Mouse (Mus musculus) embryonic facial prominence, embryonic 14.5 days (tissue): ENCODE data around the gene Ntf3. TPM values are rescaled to one million over a fixed set of nuclear protein-coding genes. Genes with fewer than 3 reads are reported as not detected.

Experiments
- ATAC-seq: fragments of 200-750 bp; cut with Nextera tagmentation; 2 replicates; pipeline ENCODE4 v1.8.0; 2017; ENCODE audit warnings: low read depth, moderate number of reproducible peaks, moderate TSS enrichment
- DNase-seq: peaks from one replicate; pipeline ENCODE4 v3.0.0-alpha.2; 2015; ENCODE audit warnings: low spot score
- H3K27ac ChIP-seq: fragments of 300-500 bp; sonication (generic); replicated peaks from 2 replicates; pipeline ENCODE4 v1.5.1; 2014; ENCODE audit warnings: low read depth, mild to moderate bottlenecking, low read length, moderate library complexity
- H3K27me3 ChIP-seq: fragments of 300-500 bp; sonication (generic); replicated peaks from 2 replicates; pipeline ENCODE4 v1.6.1; 2014; ENCODE audit warnings: low read length; ENCODE audit not compliant: control insufficient read depth, insufficient read depth
- H3K36me3 ChIP-seq: fragments of 300-500 bp; sonication (generic); 2 replicates; pipeline ENCODE4 v1.6.1; 2014; ENCODE audit warnings: low read length, mixed read lengths; ENCODE audit not compliant: control insufficient read depth, insufficient read depth
- H3K4me1 ChIP-seq: fragments of 300-500 bp; sonication (generic); 2 replicates; pipeline ENCODE4 v1.6.1; 2014; ENCODE audit warnings: antibody characterized with exemption, low read length; ENCODE audit not compliant: control insufficient read depth, insufficient read depth
- H3K4me2 ChIP-seq: fragments of 300-500 bp; sonication (generic); 2 replicates; pipeline ENCODE4 v1.6.1; 2014; ENCODE audit warnings: low read depth, mild to moderate bottlenecking, low read length, moderate library complexity, mixed read lengths
- H3K4me3 ChIP-seq: fragments of 300-500 bp; sonication (generic); 2 replicates; pipeline ENCODE4 v1.5.1; 2014; ENCODE audit warnings: low read depth, mild to moderate bottlenecking, low read length
- H3K9ac ChIP-seq: fragments of 300-500 bp; sonication (generic); 2 replicates; pipeline ENCODE4 v1.6.1; 2014; ENCODE audit warnings: low read depth, mild to moderate bottlenecking, low read length, moderate library complexity, mixed read lengths
- H3K9me3 ChIP-seq: fragments of 300-500 bp; sonication (generic); 2 replicates; pipeline ENCODE4 v1.6.1; 2016; ENCODE audit warnings: low read length; ENCODE audit not compliant: control insufficient read depth
- WGBS: fragments of 180-500 bp; shearing (Covaris S2); extraction: QIAGEN DNeasy Blood & Tissue Kit; methylation state at CpG from one replicate; pipeline ENCODE4 v1.1.7; 2014; 5-methylcytosine and 5-hydroxymethylcytosine counted together
- polyA plus RNA-seq: library from polyadenylated mRNA; unstranded; fragments of >200 nt; fragmentation: Nextera tagmentation; extraction: Ambion mirVana; gene quantifications from 2 replicates; pipeline ENCODE4 v1.2.1, GENCODE M21; 2014

Ntf3 gene
- polyA plus RNA-seq, 1 experiment from 2014 or later, result 10.9 TPM

DNA sequence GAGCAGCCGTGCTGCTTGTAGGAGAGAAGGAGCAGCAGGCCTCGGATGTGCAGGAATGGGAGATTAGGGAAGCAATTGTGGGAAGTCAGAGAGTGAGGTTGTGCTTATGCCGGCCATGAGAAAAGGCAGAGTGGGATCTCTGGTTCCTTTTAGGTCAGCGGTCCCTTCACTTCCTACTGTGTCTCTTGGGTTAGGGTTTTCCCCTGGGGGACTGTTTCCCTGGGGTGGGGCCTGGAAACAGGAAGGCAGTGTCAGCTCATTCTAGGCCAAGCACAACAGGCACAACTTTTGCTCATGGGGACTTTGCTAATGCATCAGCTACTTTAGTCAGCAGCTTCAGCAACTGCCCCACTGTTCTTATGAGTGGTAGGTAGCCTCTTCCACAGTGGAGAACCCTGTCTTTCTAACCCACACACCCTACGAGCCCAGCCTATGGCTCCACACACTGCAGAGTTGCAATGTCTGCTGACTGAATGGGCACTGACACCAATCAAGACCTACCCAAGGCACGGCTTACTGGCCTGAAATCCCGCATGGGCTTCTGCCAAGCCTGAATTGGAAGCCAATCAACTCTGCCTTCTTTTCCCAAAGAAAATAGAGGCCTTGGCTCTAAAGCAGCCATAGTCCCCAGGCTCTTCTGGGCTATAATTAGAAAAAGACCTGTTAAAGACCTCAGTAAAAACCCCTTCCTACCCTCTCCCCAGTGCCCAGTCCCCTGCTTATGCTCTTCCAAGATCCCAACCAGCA lies 60.5 kb downstream of the Ntf3 start:
- peaks cover 24% of the 10 kb centered on the region for H3K4me1 ChIP-seq
- H3K27me3 ChIP-seq, result no peaks in the 10 kb centered on the region
- ATAC-seq (peak; percentile 70; the same call in 1 of the 2 replicates), DNase-seq (peak; percentile 78)
- peak overlapping the region; percentile 69 for H3K27ac ChIP-seq
- no peak overlapping the region for H3K4me2 ChIP-seq
- no peak overlapping the region for H3K4me3 ChIP-seq
- H3K36me3 ChIP-seq, result no peaks in the 10 kb centered on the region
- 53% methylated on average over 7 of the region's 7 CpGs for WGBS
- H3K9ac ChIP-seq, result no peak overlapping the region
- H3K9me3 ChIP-seq, result no peaks in the 10 kb centered on the region

DNA sequence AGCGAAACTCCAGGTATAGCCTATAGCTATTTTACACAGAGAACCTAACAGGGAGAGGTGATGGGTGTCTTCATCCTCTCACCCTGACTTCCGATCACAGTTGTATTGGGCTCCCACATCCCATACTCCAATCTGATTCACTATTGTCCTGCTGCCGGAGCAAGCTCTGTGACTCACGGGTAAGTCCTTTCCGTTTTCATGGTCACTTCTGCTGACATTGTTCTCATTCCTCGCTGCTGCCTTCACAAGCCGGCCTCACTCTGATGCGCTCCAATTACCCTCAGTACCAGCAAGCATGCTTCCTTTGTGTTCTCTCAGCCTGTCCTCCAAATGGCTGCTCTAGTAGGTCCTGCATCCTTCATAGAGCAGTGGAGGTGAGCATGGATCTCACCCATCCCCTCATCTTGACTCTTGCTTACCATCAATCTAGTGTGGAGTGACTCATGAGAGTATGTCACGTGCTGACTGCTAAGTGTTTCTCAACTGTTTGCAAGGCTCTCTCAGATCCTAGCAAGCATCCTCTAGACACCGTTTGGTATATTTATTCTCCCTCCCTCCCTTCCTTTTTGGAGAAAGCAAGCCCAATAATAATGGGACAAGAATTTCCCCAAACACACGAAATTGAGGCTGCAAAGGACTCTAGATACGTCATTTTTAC lies 61.5 kb downstream of the Ntf3 start:
- 78% methylated on average over 12 of the region's 12 CpGs for WGBS
- Histone ChIP-seq H3K36me3 (peaks cover 5% of the 10 kb centered on the region; the same call in 1 of the 2 replicates), H3K4me3 (no peak overlapping the region), H3K9me3 (no peaks in the 10 kb centered on the region), H3K4me2 (no peak overlapping the region), H3K9ac (no peak overlapping the region), H3K27ac (no peak overlapping the region), H3K4me1 (peaks cover 24% of the 10 kb centered on the region), H3K27me3 (no peaks in the 10 kb centered on the region)
- ATAC-seq (no peak), DNase-seq (no peak)

DNA sequence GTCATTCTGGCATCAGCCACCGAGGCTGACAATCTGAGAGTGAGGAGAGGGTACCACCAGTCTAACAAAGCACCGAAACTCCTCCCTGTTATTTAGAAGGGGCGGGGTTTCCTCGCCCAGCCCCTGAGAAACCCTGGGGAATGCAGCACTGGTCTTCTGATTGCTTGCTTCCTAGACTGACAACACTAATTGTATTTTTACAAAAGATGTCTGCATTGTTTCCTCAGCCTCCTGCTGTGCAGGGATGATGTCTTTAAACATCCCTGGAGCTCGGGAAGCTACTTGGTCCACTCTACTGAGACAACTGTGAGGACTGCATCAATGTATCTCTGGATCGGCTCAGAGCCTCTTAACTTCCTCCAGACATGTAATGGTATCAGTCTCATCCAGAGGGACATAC lies 64.1 kb downstream of the Ntf3 start:
- H3K9me3 ChIP-seq, result no peaks in the 10 kb centered on the region
- WGBS, result 70% methylated on average over 6 of the region's 6 CpGs
- peaks cover 14% of the 10 kb centered on the region; the same call in 1 of the 2 replicates for H3K36me3 ChIP-seq
- no peaks in the 10 kb centered on the region for H3K27me3 ChIP-seq
- DNase-seq (no peak), ATAC-seq (no peak)
- H3K4me3 ChIP-seq, result no peak overlapping the region
- no peak overlapping the region for H3K9ac ChIP-seq
- H3K4me1 ChIP-seq, result peaks cover 23% of the 10 kb centered on the region
- H3K27ac ChIP-seq, result no peak overlapping the region
- no peak overlapping the region for H3K4me2 ChIP-seq

DNA sequence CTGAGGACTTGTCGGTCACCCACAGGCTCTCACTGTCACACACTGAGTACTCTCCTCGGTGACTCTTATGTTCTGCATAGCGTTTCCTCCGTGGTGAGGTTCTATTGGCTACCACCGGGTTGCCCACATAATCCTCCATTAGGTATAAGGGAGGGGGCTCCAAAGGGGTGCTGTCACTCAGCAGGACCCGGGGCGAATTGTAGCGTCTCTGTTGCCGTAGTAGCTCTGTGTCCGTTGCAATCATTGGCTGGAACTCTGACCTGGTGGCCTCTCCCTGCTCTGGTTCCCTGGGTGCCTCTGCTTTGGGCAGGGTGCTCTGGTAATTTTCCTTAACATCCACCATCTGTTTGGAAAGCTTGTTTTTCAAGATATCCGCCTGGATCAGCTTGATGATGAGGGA lies 64.7 kb downstream of the Ntf3 start:
- Histone ChIP-seq H3K4me2 (no peak overlapping the region), H3K9ac (no peak overlapping the region), H3K36me3 (peaks cover 14% of the 10 kb centered on the region; the same call in 1 of the 2 replicates), H3K4me3 (no peak overlapping the region), H3K9me3 (no peaks in the 10 kb centered on the region), H3K27me3 (no peaks in the 10 kb centered on the region), H3K4me1 (peaks cover 18% of the 10 kb centered on the region), H3K27ac (no peak overlapping the region)
- no peak for ATAC-seq
- no peak for DNase-seq
- 90% methylated on average over 11 of the region's 11 CpGs for WGBS

DNA sequence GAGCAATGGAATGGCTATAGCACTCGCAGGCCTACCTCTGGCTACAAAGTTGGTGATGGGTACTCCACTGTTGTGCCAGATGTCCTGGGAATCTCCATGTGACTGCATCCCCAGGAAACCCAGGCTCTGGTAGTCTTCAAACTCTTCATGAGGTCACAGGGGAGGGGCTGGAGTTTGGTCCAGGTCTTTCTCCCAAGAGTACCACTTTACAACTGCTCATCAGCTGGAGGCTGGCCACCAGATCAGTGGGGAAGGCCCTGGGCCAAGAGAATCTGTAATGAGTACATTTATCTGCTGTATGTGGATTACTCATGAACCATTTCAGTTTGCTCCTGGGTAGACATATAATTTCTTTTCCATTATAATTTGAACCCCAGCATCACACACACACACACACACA lies 66.1 kb downstream of the Ntf3 start:
- no peak overlapping the region for H3K9ac ChIP-seq
- H3K27me3 ChIP-seq, result no peaks in the 10 kb centered on the region
- peaks cover 17% of the 10 kb centered on the region for H3K4me1 ChIP-seq
- H3K4me2 ChIP-seq, result no peak overlapping the region
- no peak overlapping the region for H3K4me3 ChIP-seq
- no peak overlapping the region for H3K27ac ChIP-seq
- no peaks in the 10 kb centered on the region for H3K9me3 ChIP-seq
- ATAC-seq (no peak), DNase-seq (no peak)
- WGBS, result 93% methylated on average over 1 of the region's 1 CpGs
- peaks cover 14% of the 10 kb centered on the region; the same call in 1 of the 2 replicates for H3K36me3 ChIP-seq

DNA sequence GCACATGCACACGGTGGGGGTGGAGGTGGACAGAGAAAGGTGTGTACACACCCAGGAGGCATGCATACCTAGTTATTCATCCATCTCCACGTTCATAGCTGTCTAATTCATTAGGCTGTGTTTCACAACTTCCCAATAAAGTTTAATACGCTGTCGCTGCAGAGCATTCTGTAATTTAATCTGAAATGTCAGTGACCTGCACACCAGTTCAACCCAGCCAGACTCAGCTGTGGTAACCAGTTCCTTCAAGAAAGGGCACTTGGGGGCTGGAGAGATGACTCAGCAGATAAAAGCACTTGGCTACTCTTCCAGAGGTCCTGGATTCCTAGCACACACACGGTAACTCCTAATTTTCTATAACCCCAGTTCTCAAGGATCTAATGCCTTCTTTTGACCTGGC lies 69.2 kb downstream of the Ntf3 start:
- no peak for DNase-seq

DNA sequence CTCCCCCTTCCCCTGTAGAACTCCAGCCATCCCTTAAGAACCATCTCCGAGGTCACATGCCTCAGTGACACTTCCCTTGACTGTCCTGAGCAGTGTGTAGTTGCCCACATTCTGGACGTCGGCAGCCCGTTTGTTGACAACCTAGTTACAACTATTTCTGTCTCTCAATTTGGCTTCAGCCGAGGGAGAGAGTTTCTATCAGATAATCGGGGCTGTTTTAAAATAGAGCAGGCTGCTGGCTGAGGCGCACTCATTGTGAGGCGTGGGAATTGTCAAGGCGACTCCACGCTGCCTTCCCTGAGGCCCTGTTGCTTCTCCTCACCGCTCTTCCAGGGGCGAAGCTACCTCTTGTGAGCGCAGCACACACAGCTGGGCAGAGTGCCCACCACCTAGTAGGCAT lies 70.6 kb downstream of the Ntf3 start:
- ATAC-seq, result no peak
- 61% methylated on average over 13 of the region's 13 CpGs for WGBS

More for the DNA sequence above, 69.2 kb downstream of the Ntf3 start:
- whole genome bisulfite sequencing, result 64% methylated on average over 5 of the region's 5 CpGs
- Histone ChIP-seq H3K4me1 (peaks cover 12% of the 10 kb centered on the region), H3K36me3 (peaks cover 14% of the 10 kb centered on the region; the same call in 1 of the 2 replicates), H3K4me3 (no peak overlapping the region), H3K27me3 (no peaks in the 10 kb centered on the region), H3K4me2 (no peak overlapping the region), H3K9ac (no peak overlapping the region), H3K9me3 (no peaks in the 10 kb centered on the region), H3K27ac (no peak overlapping the region)
- ATAC-seq, result no peak

DNA sequence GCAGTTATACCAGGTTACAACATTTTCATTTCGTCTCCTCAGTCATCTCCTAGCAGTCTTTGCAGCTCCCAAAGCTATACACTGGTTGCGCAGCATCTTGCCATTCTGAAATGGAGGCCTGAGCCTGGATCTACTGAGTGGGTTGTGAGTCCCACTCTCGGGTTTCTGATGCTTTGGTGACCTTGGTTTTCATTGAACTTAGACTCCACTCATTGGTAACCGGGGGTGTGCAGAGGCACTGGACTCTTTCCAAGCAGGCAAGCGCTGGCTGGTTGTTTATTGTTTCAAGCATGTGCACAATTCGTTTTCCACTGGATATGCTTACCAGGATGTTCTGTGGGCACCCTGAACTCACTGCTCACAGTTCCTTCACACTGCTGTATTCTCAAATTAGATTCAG lies 71.7 kb downstream of the Ntf3 start:
- Histone ChIP-seq H3K4me2 (no peak overlapping the region), H3K4me1 (peaks cover 12% of the 10 kb centered on the region), H3K9ac (no peak overlapping the region), H3K36me3 (peaks cover 7% of the 10 kb centered on the region; the same call in 1 of the 2 replicates), H3K27me3 (no peaks in the 10 kb centered on the region), H3K27ac (no peak overlapping the region), H3K4me3 (no peak overlapping the region), H3K9me3 (no peaks in the 10 kb centered on the region)
- ATAC-seq (no peak), DNase-seq (no peak)
- 64% methylated on average over 6 of the region's 6 CpGs for WGBS

More for the DNA sequence above, 70.6 kb downstream of the Ntf3 start:
- Histone ChIP-seq H3K27me3 (no peaks in the 10 kb centered on the region), H3K4me2 (no peak overlapping the region), H3K36me3 (peaks cover 14% of the 10 kb centered on the region; the same call in 1 of the 2 replicates), H3K4me3 (no peak overlapping the region), H3K9me3 (no peaks in the 10 kb centered on the region), H3K27ac (no peak overlapping the region), H3K4me1 (peaks cover 12% of the 10 kb centered on the region), H3K9ac (no peak overlapping the region)
- DNase-seq, result peak; percentile 66
